Mouse (Mus musculus): ENCODE measurements around the gene Adam12.

- no peak for TF ChIP-seq POLR2A (IDR thresholded peaks at IDR 0.05; ENCODE audit: low read depth, low read length)
- no peak for TF ChIP-seq CTCF (IDR thresholded peaks at IDR 0.05; ENCODE audit: extremely low read depth, insufficient read depth, insufficient read length, insufficient replicate concordance)
These were observed 369.7 kb downstream of the Adam12 start for GRCm38 (mm10) chr7:133862233-133862632.

All from spleen, adult 2 months (tissue).